Mouse (Mus musculus): Measurements from ENCODE around the gene Prr12.

DNA sequence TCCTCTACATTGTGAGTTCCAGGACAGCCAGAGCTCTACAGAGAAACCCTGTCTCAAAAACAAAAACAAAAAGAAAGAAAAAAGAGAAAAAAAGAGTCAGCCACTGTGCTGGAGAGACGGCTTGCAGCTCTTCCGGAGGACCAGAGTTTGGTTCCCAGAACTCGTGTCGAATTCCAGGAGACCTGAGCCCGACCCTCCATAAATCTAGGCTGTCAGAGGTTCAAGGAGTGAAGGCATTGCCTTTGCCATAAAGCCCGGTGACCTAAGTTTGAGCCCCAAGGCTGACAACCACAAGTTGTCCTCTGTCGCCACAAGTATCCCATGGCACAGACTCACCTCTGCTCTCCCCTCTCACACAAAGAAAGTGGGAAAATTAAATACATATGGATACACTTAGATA is 41.4 kb upstream of the Prr12 start:
- TF ChIP-seq EP300 (IDR thresholded peaks at IDR 0.05; ENCODE audit: low read depth) = no peak
- no peak for TF ChIP-seq CTCF (IDR thresholded peaks at IDR 0.05; ENCODE audit: low read depth)

Measured in liver, postnatal 0 days (tissue).